In genomic region chr3:52045221-52045641, GRCm38 (mm10) we compare ENCODE assay signal across 8 mouse cellular contexts. TPM values are rescaled to one million over a fixed set of nuclear protein-coding genes. Genes with fewer than 3 reads are reported as not detected.
DNase-seq lines count a peak whose midpoint lies in the region; ATAC-seq lines count a peak whose summit lies in the region.

No protein-coding gene starts in this region.

- H3K9me3 ChIP-seq in forebrain, embryonic 14.5 days (replicated peaks; ENCODE audit: control insufficient read depth, low read length): no peaks in the 10 kb centered on the region
- H3K9me3 ChIP-seq in intestine, embryonic 16.5 days (ENCODE audit: control insufficient read depth, low read length): no peaks in the 10 kb centered on the region
- H3K9me3 ChIP-seq in midbrain, embryonic 12.5 days: no peaks in the 10 kb centered on the region

- peaks cover 38% of the 10 kb centered on the region for H3K4me1 ChIP-seq in forebrain, embryonic 14.5 days (ENCODE audit: control insufficient read depth, insufficient read depth, low read length)
- peaks cover 27% of the 10 kb centered on the region for H3K4me1 ChIP-seq in intestine, embryonic 16.5 days (ENCODE audit: control insufficient read depth, insufficient read depth, low read length)
- peaks cover 55% of the 10 kb centered on the region for H3K4me1 ChIP-seq in midbrain, embryonic 12.5 days

- H3K4me3 ChIP-seq in forebrain, embryonic 14.5 days (ENCODE audit: low read depth, low read length): 0 out of 2 replicates have a peak overlapping the region, but pooled peaks have one; percentile 6
- H3K4me3 ChIP-seq in intestine, embryonic 16.5 days (ENCODE audit: low read length): peak overlapping the region; percentile 7; the same call in 1 of the 2 replicates
- H3K4me3 ChIP-seq in midbrain, embryonic 12.5 days: peak overlapping the region; percentile 25

- H3K36me3 ChIP-seq in forebrain, embryonic 14.5 days (ENCODE audit: control insufficient read depth, insufficient read depth, low read length): no peaks in the 10 kb centered on the region
- H3K36me3 ChIP-seq in intestine, embryonic 16.5 days (ENCODE audit: control insufficient read depth, insufficient read depth, low read length): no peaks in the 10 kb centered on the region
- no peaks in the 10 kb centered on the region; the same call in 1 of the 2 replicates for H3K36me3 ChIP-seq in midbrain, embryonic 12.5 days

- peak; percentile 50 to 77 for DNase-seq in adrenal gland, adult (ENCODE audit: inconsistent age in 2 of 2, low spot score in 1 of 2)
- no peak for DNase-seq in adrenal gland, postnatal 4 days (ENCODE audit: low spot score in 2 of 2)
- peak; percentile 41 for DNase-seq in adrenal gland, postnatal 10 days
- DNase-seq in forebrain, embryonic 14.5 days (ENCODE audit: low spot score): peak; percentile 49
- no peak for DNase-seq in spleen, adult 12 weeks (ENCODE audit: low spot score)

- H3K4me2 ChIP-seq in forebrain, embryonic 14.5 days (ENCODE audit: low read length): peak overlapping the region; percentile 56
- peak overlapping the region; percentile 51 for H3K4me2 ChIP-seq in intestine, embryonic 16.5 days (ENCODE audit: low read depth, low read length)
- peak overlapping the region; percentile 57 for H3K4me2 ChIP-seq in midbrain, embryonic 12.5 days (replicated peaks)

- H3K27ac ChIP-seq in forebrain, embryonic 14.5 days (ENCODE audit: low read depth, low read length): peak overlapping the region; percentile 76
- peak overlapping the region; percentile 92 for H3K27ac ChIP-seq in intestine, embryonic 16.5 days (ENCODE audit: low read length)
- peak overlapping the region; percentile 90 for H3K27ac ChIP-seq in midbrain, embryonic 12.5 days (replicated peaks)

- ATAC-seq in forebrain, embryonic 14.5 days: no peak
- ATAC-seq in intestine, embryonic 16.5 days: no peak
- ATAC-seq in midbrain, embryonic 12.5 days (ENCODE audit: low FRiP score, low read depth): no peak
- no peak for ATAC-seq in activated CD4-positive, CD25-positive, alpha-beta regulatory T cell, adult 4 months

- H3K27me3 ChIP-seq in forebrain, embryonic 14.5 days (replicated peaks; ENCODE audit: control insufficient read depth, insufficient read depth, low read length): no peaks in the 10 kb centered on the region
- no peaks in the 10 kb centered on the region for H3K27me3 ChIP-seq in intestine, embryonic 16.5 days (replicated peaks; ENCODE audit: control insufficient read depth, insufficient read depth, low read length)
- no peaks in the 10 kb centered on the region for H3K27me3 ChIP-seq in midbrain, embryonic 12.5 days

- 10% methylated on average over 6 of the region's 6 CpGs for WGBS in forebrain, embryonic 14.5 days
- WGBS in intestine, embryonic 16.5 days: 27% methylated on average over 6 of the region's 6 CpGs
- WGBS in midbrain, embryonic 12.5 days: 15% methylated on average over 5 of the region's 6 CpGs

- H3K9ac ChIP-seq in forebrain, embryonic 14.5 days (ENCODE audit: low read length): peak overlapping the region; percentile 42; the same call in 1 of the 2 replicates
- H3K9ac ChIP-seq in intestine, embryonic 16.5 days (ENCODE audit: low read depth, low read length): peak overlapping the region; percentile 67
- peak overlapping the region; percentile 53; the same call in 1 of the 2 replicates for H3K9ac ChIP-seq in midbrain, embryonic 12.5 days (replicated peaks)

RNA-seq across cellular contexts. Expression of gene Maml3, which starts 59.6 kb away (rescaled TPM):
- 10 to 100 TPM; 19.6 to 20.9 TPM for total RNA-seq in adrenal gland, postnatal 4 days (2021)
- 10 to 100 TPM in 1 of 2 experiments, 1 to 10 TPM in 1; 8.3 to 10.9 TPM for total RNA-seq in adrenal gland, postnatal 10 days (2021)
- polyA plus RNA-seq in forebrain, embryonic 14.5 days (2014; fragmentation: Nextera tagmentation; extraction: Ambion mirVana): 3.5 and 4.2 TPM in 2 replicates
- 3.6 and 4.0 TPM in 2 replicates for polyA plus RNA-seq in intestine, embryonic 16.5 days (2015; fragmentation: Nextera tagmentation; extraction: Ambion mirVana)
- 8.2 and 9.3 TPM in 2 replicates for polyA plus RNA-seq in midbrain, embryonic 12.5 days (2016; fragmentation: Nextera tagmentation; extraction: Ambion mirVana)
- polyA plus RNA-seq in activated CD4-positive, CD25-positive, alpha-beta regulatory T cell, adult 4 months (2017; shearing (Covaris generic)): under 1 TPM; 0.55 to 0.67 TPM

Comparison
In these comparisons a context has a peak if more than half of its experiments do, and no peak if none do; other contexts are left out.
1. DNase-seq: peak in adrenal gland, adult (2 of 2), adrenal gland, postnatal 10 days (single experiment) and forebrain, embryonic 14.5 days (single experiment); none in adrenal gland, postnatal 4 days (0 of 2) and spleen, adult 12 weeks (single experiment).
2. Peak in every context shown above with its lines, with median percentiles within 50 percentile points of each other: H3K27ac ChIP-seq, H3K4me2 ChIP-seq, H3K4me3 ChIP-seq and H3K9ac ChIP-seq.